Mouse (Mus musculus) midbrain, embryonic 14.5 days (tissue): ENCODE measurements at regions not wholly inside any gene's neighbourhood (a gene's known extent, or its start where the extent isn't known, plus 50 kb on each side); places are given as distances from the start of the nearest gene placed in this dataset.

Experiments
- ATAC-seq: fragments of 200-750 bp; cut with Nextera tagmentation; 2 replicates; pipeline ENCODE4 v1.8.0; 2017; ENCODE audit warnings: moderate number of reproducible peaks, moderate library complexity; ENCODE audit not compliant: low FRiP score, low TSS enrichment
- DNase-seq: peaks from one replicate; pipeline ENCODE4 v3.0.0-alpha.2; 2015
- H3K27ac ChIP-seq: fragments of 300-500 bp; sonication (generic); replicated peaks from 2 replicates; pipeline ENCODE4 v1.5.1; 2014; ENCODE audit warnings: mild to moderate bottlenecking, low read depth, low read length, moderate library complexity
- H3K27me3 ChIP-seq: fragments of 300-500 bp; sonication (generic); 2 replicates; pipeline ENCODE4 v1.6.1; 2014; ENCODE audit warnings: low read length, control low read depth, mixed read lengths; ENCODE audit not compliant: control insufficient read depth, insufficient read depth
- H3K36me3 ChIP-seq: fragments of 300-500 bp; sonication (generic); 2 replicates; pipeline ENCODE4 v1.6.1; 2014; ENCODE audit warnings: low read length, control low read depth; ENCODE audit not compliant: control insufficient read depth, insufficient read depth
- H3K4me1 ChIP-seq: fragments of 300-500 bp; sonication (generic); 2 replicates; pipeline ENCODE4 v1.6.1; 2014; ENCODE audit warnings: mild to moderate bottlenecking, antibody characterized with exemption, low read length, control low read depth; ENCODE audit not compliant: control insufficient read depth, insufficient read depth
- H3K4me2 ChIP-seq: fragments of 300-500 bp; sonication (generic); 2 replicates; pipeline ENCODE4 v1.6.1; 2014; ENCODE audit warnings: mild to moderate bottlenecking, low read length, moderate library complexity
- H3K4me3 ChIP-seq: fragments of 300-500 bp; sonication (generic); replicated peaks from 2 replicates; pipeline ENCODE4 v1.5.1; 2014; ENCODE audit warnings: low read depth, low read length
- H3K9ac ChIP-seq: fragments of 300-500 bp; sonication (generic); replicated peaks from 2 replicates; pipeline ENCODE4 v1.6.1; 2014; ENCODE audit warnings: mild to moderate bottlenecking, low read length, moderate library complexity
- H3K9me3 ChIP-seq: fragments of 300-500 bp; sonication (generic); 2 replicates; pipeline ENCODE4 v1.6.1; 2016; ENCODE audit warnings: low read length, control low read depth, mixed read lengths; ENCODE audit not compliant: control insufficient read depth
- WGBS: fragments of 180-500 bp; shearing (Covaris S2); extraction: QIAGEN DNeasy Blood & Tissue Kit; methylation state at CpG from one replicate; pipeline ENCODE4 v1.1.7; 2014; 5-methylcytosine and 5-hydroxymethylcytosine counted together

DNA sequence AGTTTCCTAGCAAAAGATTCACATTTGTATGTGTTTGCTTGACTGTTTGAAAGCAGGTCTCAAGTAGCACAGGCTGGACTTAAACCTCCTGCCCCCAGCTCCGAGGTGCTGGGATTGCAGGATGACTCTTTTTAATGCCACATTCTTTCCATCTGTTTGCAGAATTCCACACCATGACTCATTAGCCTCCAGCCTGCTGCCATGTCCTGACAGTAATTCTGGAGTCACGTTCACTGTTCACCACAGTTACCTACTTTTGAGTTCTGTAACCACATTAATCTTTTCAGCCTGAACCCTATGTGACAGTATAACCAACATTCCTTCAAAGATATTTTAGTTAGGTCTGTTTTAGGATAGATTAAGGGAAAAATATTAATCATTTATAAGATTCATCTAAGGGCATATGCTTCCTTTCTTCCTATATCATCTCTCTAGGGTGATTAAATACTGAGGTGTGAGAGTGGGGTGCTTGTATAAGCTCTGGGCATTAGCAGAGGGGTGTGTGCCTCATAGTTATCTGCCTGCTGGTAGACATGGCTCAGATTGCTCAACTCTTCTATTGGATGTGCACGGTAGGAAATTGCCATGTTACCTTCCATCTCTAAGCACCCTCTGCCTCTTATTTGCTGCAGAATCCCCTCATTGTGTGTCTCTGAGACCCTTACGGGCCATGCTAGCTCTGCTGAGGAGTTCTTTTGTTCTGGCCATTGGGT, 105.3 kb upstream of the Kitl start:
- Histone ChIP-seq H3K9me3 (no peaks in the 10 kb centered on the region), H3K4me1 (no peaks in the 10 kb centered on the region), H3K27ac (no peak overlapping the region), H3K36me3 (no peaks in the 10 kb centered on the region), H3K27me3 (no peaks in the 10 kb centered on the region), H3K4me2 (no peak overlapping the region), H3K4me3 (no peak overlapping the region), H3K9ac (no peak overlapping the region)
- WGBS: 83% methylated on average over 4 of the region's 4 CpGs
- ATAC-seq: no peak
- no peak for DNase-seq

- Histone ChIP-seq H3K4me3 (no peak overlapping the region), H3K4me2 (no peak overlapping the region), H3K27me3 (no peaks in the 10 kb centered on the region), H3K9ac (no peak overlapping the region), H3K9me3 (no peaks in the 10 kb centered on the region), H3K27ac (no peak overlapping the region), H3K36me3 (no peaks in the 10 kb centered on the region), H3K4me1 (no peaks in the 10 kb centered on the region)
- 76% methylated on average over 4 of the region's 4 CpGs for WGBS
- DNase-seq (no peak), ATAC-seq (no peak)
These were observed 107.4 kb upstream of the Kitl start for GRCm38 (mm10) chr10:99908044-99908443.

GRCm38 (mm10) chr10:99906778-99907435, 108.5 kb upstream of the Kitl start:
- 94% methylated on average over 6 of the region's 6 CpGs for WGBS
- no peak overlapping the region for H3K4me3 ChIP-seq
- H3K9ac ChIP-seq: no peak overlapping the region
- H3K4me2 ChIP-seq: no peak overlapping the region
- H3K27ac ChIP-seq: no peak overlapping the region
- ATAC-seq: no peak
- H3K36me3 ChIP-seq: no peaks in the 10 kb centered on the region
- DNase-seq: no peak
- no peaks in the 10 kb centered on the region for H3K4me1 ChIP-seq
- H3K27me3 ChIP-seq: no peaks in the 10 kb centered on the region
- H3K9me3 ChIP-seq: no peaks in the 10 kb centered on the region

- DNase-seq (no peak), ATAC-seq (no peak)
- Histone ChIP-seq H3K4me2 (no peak overlapping the region), H3K4me3 (no peak overlapping the region), H3K27ac (no peak overlapping the region), H3K9me3 (no peaks in the 10 kb centered on the region), H3K4me1 (no peaks in the 10 kb centered on the region), H3K9ac (no peak overlapping the region), H3K36me3 (no peaks in the 10 kb centered on the region), H3K27me3 (no peaks in the 10 kb centered on the region)
- WGBS: 80% methylated on average over 9 of the region's 9 CpGs
These were observed 112.9 kb upstream of the Kitl start for GRCm38 (mm10) chr10:99902280-99903231.

DNA sequence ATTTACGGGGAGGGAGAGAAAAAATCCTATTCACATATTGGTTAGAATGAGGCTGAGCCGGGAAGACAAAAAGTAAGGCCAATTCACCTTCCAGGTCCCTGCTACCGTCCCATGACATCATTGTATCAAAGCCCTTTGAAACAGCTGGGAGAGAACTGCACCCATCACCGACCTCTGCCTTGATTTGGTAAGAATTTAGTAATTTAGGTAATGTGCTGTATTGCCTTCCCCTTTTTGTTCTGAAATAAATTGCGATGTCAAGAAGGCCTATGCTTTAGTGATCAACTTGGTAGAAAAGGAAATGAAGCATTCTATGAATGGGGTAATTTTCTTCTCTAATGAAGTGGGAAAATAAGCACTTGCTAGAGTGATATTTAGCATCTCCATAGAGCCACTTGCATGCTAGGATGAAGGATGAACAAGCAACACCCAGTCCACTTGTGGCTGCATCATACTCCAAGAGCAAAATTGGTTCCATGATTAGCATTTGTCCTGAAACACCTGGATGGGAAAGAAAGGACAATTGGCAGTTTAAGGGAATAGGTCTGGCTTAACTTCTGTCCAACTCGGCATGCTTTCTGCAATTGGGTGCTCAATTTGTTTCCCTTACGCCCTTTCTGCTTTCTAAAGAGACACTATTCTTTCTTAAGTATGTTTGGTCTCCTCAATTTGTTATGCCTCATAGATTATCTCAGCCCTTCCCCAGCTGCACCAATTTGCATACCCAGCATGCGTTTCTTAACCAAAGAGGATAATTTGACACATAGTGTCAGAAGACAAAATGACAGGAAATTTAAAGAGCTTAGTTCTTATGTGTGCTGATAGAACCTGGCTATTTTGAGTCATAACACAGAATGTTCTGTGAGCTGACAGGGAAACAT, 114.2 kb upstream of the Kitl start:
- ATAC-seq (no peak), DNase-seq (no peak)
- 72% methylated on average over 8 of the region's 8 CpGs for WGBS
- H3K9me3 ChIP-seq: no peaks in the 10 kb centered on the region
- H3K9ac ChIP-seq: no peak overlapping the region
- no peak overlapping the region for H3K4me2 ChIP-seq
- H3K4me3 ChIP-seq: no peak overlapping the region
- H3K4me1 ChIP-seq: no peaks in the 10 kb centered on the region
- no peak overlapping the region for H3K27ac ChIP-seq
- no peaks in the 10 kb centered on the region for H3K27me3 ChIP-seq
- no peaks in the 10 kb centered on the region for H3K36me3 ChIP-seq

DNA sequence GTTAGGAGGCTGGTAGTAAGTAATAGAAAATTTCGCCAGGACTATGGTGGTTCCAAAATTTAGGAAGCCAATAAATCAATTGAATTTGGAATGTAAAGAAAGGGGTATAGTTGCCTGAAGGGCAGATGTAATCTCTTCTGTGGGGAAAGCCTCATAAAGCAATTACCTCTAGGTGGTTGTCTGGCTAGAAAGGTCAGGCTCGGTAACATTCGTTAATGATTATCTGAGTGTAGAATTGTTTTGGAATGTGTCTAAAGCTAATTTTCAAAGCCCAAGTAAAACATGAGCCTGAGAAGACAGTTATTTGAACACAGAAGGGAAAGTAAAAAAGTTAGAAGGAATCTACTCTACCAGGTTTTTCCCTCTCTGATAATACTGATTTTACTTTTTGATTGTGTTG, 121.4 kb upstream of the Kitl start:
- Histone ChIP-seq H3K27me3 (no peaks in the 10 kb centered on the region), H3K27ac (no peak overlapping the region), H3K4me2 (no peak overlapping the region), H3K9me3 (no peaks in the 10 kb centered on the region), H3K9ac (no peak overlapping the region), H3K4me1 (no peaks in the 10 kb centered on the region), H3K4me3 (no peak overlapping the region), H3K36me3 (no peaks in the 10 kb centered on the region)
- 86% methylated on average over 3 of the region's 3 CpGs for WGBS
- no peak for DNase-seq
- ATAC-seq: no peak

- H3K4me2 ChIP-seq: no peak overlapping the region
- WGBS: 88% methylated on average over 3 of the region's 3 CpGs
- H3K9me3 ChIP-seq: no peaks in the 10 kb centered on the region
- no peak overlapping the region for H3K9ac ChIP-seq
- H3K4me3 ChIP-seq: no peak overlapping the region
- H3K36me3 ChIP-seq: no peaks in the 10 kb centered on the region
- no peak for ATAC-seq
- no peaks in the 10 kb centered on the region for H3K27me3 ChIP-seq
- no peak overlapping the region for H3K27ac ChIP-seq
- no peak for DNase-seq
- no peaks in the 10 kb centered on the region for H3K4me1 ChIP-seq
These were observed 123.5 kb upstream of the Kitl start for GRCm38 (mm10) chr10:99891899-99892298.

GRCm38 (mm10) chr10:99881901-99882300, 122.4 kb upstream of the Csl start:
- no peak overlapping the region for H3K9ac ChIP-seq
- no peak for ATAC-seq
- no peaks in the 10 kb centered on the region for H3K36me3 ChIP-seq
- H3K4me3 ChIP-seq: no peak overlapping the region
- no peaks in the 10 kb centered on the region for H3K27me3 ChIP-seq
- WGBS: 89% methylated on average over 2 of the region's 2 CpGs
- H3K4me2 ChIP-seq: no peak overlapping the region
- H3K9me3 ChIP-seq: no peaks in the 10 kb centered on the region
- H3K27ac ChIP-seq: no peak overlapping the region
- no peak for DNase-seq
- H3K4me1 ChIP-seq: no peaks in the 10 kb centered on the region
